Mouse (Mus musculus) CH12.LX (cell line): ENCODE results near the gene Setmar.

Source experiments
- CTCF ChIP-seq, 2 experiments: IDR thresholded peaks in 1 of 2; conservative IDR thresholded peaks in 1 of 2; 2 replicates each; pipeline ENCODE4 v1.5.1; 2011 to 2012; ENCODE audit warnings: low read depth in 2 of 2, low read length in 2 of 2, improper control_type of control experiment in 1 of 2, inconsistent platforms in 1 of 2, mild to moderate bottlenecking in 1 of 2, moderate library complexity in 1 of 2
- E2F4 ChIP-seq: IDR thresholded peaks from 2 replicates; pipeline ENCODE4 v1.6.1; 2011; ENCODE audit warnings: low read depth, low read length, improper control_type of control experiment; ENCODE audit not compliant: insufficient replicate concordance
- JUND ChIP-seq: conservative IDR thresholded peaks from 2 replicates; pipeline ENCODE4 v1.6.1; 2011; ENCODE audit warnings: low read depth, low read length, improper control_type of control experiment
- MAFK ChIP-seq: IDR thresholded peaks from 2 replicates; pipeline ENCODE4 v1.6.1; 2011; ENCODE audit warnings: low read length, improper control_type of control experiment; ENCODE audit not compliant: insufficient replicate concordance
- POLR2A ChIP-seq: IDR thresholded peaks from 2 replicates; pipeline ENCODE4 v1.6.1; 2011; ENCODE audit warnings: low read depth, mild to moderate bottlenecking, improper control_type of control experiment, low read length
- POLR2AphosphoS2 ChIP-seq: IDR thresholded peaks from 2 replicates; pipeline ENCODE4 v1.6.1; 2011; ENCODE audit warnings: low read depth, low read length, improper control_type of control experiment

- TF ChIP-seq CTCF (conservative IDR thresholded peaks at IDR 0.05 in 1 of 2, IDR thresholded peaks at IDR 0.05 in 1 of 2; ENCODE audit: low read depth in 2 of 2, low read length in 2 of 2): no peak
- no peak for TF ChIP-seq POLR2AphosphoS2
- no peak for TF ChIP-seq JUND
- no peak for TF ChIP-seq POLR2A
- TF ChIP-seq MAFK: no peak
- no peak for TF ChIP-seq E2F4
Observed at GRCm38 (mm10) chr6:108092646-108093045, 27.8 kb downstream of the Setmar start.
